Mouse (Mus musculus): ENCODE data around the gene Acad12.

DNA sequence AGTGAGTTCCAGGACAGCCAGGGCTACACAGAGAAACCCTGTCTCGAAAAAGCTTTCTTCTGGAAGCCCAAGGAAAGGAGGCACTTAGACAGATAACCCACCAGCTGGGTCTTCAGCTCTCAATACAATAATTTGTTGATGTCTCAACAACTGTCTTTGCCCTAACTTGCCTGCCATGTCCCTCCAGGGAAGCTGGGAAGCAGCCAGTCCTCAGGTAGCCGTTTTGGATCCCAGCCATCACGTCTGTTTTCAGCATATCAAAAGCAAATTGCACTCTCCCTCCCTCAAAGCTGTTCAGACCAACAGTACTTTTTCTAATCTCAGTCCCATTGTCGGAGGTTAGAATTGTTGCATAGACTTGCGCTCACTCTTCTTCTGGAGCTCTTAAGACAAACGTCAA, 45.3 kb upstream of the Acad12 start:
- TF ChIP-seq CTCF (IDR thresholded peaks at IDR 0.05; ENCODE audit: insufficient read depth, low read depth, low read length) (no peak), POLR2A (IDR thresholded peaks at IDR 0.05; ENCODE audit: insufficient read depth, low read depth, low read length) (no peak)

Data from olfactory bulb, adult 2 months (tissue).